Mouse (Mus musculus): Measurements from ENCODE around the gene Entpd2.
"Not testable (repeated sequence)": the region's sequence is repeated elsewhere in the genome, so short reads cannot be mapped to it uniquely, and the experiment has no call there.

Entpd2 gene

DNA sequence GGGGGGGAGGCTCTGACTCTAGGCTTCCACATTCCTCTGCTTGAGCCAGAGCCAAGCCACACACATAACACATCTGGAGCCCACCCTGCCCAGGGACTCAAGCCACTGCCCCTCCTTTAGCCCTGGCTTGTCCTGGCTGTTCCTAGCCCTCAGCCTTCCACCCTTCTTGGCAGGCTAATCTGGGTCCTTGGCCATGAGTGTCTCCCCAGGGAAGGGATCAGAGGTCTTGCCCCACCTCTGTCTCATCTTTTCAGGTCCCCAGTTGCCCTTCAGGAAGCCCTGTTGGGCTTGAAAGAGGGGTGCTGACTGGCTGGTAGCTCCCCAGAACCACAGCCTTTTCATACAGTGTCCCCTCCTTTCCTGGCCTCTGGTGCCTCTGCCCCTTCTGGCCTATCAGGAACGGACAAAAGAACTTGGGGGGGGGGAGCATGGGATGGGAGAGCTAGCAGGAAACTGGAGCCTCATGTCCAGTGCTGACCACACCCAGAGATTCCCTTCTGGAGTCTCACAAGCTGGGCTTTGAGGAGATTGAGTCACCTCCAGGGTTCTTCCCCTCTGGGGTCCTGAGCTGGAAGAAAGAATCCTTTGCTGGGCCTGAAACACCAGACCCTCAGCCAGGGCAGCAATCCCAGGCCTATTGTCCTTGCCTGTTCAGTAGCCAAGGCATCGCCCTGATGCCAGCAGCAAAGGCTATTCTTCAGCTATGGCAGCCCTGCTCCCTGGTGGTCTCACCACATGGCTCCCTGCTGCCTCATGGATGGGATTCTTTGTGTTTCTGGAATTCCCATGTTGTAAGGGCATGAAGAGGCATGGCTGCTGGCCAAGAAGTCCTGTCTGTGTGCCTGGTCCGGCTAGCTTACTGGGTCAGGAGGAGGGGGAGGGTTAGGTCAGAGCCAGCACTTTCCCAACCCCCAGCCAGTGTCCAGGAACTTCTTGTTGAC, 1.1 kb upstream of the Entpd2 start:
- DNase-seq: peak; percentile 41

DNA sequence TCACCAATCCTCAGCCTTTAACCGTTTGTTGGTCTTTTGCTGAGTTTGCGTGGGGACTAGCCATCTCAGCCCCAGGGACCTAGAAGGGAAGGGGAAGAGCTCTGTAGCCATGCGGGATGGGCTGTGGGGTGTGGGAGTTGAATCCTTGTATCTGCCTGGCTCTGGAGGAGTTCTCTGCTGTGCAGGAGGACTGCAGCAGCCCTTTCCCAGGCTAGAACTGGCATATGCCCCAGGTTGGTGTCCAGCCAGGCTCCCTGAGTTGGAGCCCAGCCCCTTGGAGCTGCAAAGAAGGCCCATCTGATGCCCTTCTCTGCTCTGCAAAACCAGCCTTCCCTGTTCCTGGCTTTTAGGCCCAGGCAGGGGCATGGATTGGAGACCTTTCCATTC, 916 bp downstream of the Entpd2 start:
- no peak for DNase-seq

DNA sequence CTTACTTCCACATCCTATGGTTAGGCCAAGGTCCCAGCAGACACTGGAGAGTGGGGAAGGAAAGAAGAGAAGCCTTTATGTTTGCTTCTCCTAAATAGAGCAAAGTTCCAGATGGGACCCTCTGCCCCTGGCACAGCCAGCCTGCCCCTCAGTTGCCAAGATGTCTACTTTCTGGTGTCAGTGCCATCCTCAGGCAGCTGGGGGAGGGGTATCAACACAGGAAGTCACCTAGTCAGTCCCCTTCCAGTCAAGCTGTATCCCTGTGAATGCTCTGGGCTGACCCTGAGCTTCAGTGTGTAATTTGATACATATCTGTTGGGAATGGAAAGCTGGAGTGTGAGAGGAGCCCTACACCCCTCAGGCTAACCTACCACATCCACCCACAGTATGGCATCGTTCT, 1.3 kb downstream of the Entpd2 start:
- no peak for DNase-seq

DNA sequence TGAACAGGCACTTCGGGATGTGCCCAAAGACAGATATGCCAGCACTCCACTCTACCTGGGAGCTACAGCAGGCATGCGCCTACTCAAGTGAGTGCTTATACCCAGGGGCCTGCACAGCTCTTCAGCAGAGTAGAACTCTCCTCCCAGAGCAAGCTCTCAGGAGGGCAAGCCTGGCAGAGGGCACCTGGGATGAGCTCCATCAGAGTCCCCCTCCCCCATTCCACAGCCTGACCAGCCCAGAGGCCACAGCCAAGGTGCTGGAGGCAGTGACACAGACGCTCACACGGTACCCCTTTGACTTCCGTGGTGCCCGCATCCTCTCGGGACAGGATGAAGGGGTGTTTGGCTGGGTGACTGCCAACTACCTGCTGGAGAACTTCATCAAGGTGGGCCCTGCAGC, 2.4 kb downstream of the Entpd2 start:
- DNase-seq: no peak

DNA sequence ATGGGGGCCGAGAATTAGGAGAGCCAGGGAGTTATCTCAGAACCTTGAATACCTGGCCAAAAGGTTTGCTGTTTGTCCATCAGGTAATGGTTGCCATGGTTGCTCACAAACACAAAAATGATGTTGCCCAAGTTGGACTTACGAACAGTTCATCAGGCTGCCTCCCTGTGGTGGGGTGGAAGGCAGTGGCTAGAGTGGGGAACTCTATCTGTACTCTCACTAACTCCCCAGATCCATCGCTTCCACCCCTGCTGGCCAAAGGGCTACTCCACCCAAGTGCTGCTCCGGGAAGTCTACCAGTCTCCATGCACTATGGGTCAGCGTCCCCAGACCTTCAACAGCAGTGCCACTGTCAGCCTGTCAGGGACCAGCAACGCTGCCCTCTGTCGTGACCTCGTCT, 3.4 kb downstream of the Entpd2 start, which contains the start of gene Npdc1:
Gene Npdc1, plus strand, starts transcription at position 301 of the 400 bp plus-strand sequence.
- no peak for DNase-seq

DNA sequence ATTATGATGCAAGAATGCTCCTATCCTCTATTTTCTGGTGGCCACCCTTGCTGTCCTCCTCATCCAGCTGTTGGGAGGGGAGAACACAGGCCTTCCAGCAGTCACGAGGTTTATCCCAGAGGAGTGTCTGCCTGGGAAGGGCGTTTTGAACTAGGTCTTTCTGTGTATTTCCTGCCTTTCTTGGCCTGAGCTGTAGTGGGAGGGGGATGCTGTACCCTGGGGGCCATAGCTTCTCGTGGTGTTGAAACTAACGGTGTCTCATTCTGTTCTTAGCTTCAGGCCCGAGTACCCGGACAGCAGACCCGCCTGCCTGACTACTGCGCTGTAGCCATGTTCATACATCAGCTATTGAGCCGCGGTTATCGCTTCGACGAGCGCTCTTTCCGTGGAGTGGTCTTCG, 4.6 kb downstream of the Entpd2 start:
- no peak for DNase-seq

DNA sequence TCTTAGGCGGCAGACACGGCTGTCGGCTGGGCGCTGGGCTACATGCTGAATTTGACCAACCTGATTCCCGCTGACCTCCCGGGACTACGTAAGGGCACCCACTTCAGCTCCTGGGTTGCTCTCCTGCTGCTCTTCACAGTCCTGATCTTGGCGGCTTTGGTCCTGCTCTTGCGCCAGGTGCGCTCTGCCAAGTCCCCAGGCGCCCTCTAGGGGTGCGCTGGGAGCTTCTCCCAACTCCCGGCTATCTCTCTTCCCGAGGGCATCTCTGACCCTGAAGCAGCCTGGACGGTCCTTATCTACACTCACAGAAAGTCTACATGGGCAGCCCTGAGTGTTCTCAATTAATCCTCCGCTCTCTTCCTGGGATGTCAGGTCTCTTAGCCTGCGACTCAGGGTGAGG, 5.1 kb downstream of the Entpd2 start:
- peak; percentile 47 for DNase-seq

DNA sequence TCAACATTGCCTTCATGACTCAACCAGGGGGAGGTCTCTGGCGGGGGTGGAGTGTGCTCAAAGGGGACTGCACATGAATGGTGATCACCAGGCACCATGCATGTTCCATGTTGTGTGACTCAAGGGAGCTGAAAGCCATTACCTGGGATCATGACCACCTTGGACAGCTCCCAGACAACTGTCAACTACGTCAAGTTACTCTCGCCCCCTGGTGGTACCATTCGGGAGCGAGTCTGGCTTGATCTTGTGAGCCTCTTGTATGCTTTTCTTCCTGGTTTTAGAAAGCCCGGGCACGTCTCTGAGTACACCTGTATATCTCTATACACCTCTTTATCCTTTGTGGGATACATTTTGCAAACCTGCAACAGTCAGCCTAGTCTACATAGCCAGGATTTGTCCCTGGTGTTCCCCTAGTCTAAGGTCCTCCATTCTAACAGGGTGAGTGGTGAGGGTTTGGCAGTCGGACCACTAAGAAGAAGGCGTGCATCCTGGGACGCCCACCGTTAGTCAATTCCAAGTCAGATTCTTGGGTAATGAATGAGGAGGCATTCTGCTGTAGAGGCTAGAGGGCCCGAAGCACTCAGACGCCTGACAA, 6.8 kb downstream of the Entpd2 start:
- DNase-seq: peak; percentile 83

DNA sequence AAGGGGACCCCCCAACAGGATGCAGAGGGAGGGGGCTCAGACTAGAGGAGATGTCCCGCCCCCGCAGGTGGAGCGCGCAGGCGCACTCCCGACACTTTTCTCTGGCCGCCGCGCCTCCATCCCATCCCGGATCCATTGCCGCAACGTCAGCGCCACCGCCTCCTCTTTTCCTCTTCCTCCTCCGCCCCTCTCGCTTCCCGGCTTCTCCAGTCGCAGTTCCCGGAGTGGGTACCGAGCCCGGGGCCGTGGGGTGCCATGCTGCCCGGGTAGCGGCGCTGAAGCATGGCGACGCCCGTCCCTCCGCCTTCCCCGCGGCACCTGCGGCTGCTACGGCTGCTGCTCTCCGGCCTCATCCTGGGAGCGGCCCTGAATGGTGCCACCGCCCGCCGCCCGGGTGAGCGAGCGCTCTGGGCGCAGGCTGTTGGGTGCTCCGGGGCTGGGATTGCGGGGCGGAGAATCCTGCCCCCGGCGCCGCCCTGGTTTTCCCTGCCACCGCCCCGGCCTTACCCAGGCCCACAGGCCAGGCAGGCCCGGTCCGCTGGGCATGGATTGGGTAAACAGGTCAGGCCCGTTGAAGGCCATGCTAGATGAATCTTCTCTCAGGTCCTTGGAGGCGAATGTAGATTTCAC, 7.4 kb downstream of the Entpd2 start:
- DNase-seq: peak; percentile 92

DNA sequence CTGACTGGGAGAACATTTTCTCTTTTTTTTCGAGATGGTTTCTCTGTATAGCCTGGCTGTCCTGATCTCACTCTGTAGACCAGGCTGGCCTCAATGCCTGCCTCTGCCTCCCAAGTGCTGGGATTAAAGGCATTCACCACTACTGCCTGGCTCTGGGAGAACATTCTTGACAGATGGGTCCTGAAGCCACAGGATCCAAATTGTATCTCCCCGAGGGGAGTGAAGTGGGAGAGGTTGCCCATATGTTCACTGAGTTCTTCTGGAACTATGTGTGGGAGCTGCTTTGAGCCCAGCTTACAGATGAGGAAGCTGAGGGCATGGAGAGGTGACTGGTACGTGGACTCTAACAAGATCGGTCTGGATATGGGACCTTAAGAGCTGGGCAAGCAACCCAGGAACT, 8.3 kb downstream of the Entpd2 start:
- DNase-seq: no peak

DNA sequence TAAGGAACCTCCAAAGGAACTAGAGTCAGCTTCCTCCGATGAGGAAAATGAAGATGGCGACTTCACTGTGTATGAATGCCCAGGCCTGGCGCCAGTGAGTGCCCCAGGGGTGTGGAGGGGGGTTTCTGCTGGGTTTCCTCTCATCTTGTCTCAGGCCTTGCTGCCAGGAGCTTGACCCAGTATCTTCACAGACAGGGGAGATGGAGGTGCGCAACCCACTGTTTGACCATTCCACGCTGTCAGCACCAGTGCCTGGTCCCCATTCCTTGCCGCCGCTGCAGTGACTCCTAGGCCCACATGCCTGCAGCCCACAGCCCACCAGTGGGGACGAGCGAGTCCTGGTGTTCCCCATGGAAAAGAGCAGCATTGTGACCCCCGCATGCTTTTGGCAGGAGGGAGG, 13.2 kb downstream of the Entpd2 start:
- DNase-seq: no peak

DNA sequence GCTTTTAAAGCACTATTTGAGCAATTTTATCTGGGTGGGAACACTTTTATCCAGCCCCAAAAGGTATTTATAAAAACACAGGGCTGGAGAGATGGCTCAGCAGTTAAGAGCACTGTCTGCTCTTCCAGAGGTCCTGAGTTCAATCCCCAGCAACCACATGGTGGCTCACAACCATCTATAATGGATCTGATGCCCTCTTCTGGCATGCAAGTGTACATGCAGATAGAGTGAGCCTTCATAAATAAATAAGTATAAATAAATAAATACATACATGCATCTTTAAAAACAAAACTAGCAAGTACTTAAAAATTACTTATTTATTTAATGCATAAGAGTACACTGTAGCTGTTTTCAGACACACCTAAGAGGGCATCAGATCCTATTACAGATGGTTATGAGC, 17.8 kb downstream of the Entpd2 start:
- DNase-seq: not testable (repeated sequence)

DNA sequence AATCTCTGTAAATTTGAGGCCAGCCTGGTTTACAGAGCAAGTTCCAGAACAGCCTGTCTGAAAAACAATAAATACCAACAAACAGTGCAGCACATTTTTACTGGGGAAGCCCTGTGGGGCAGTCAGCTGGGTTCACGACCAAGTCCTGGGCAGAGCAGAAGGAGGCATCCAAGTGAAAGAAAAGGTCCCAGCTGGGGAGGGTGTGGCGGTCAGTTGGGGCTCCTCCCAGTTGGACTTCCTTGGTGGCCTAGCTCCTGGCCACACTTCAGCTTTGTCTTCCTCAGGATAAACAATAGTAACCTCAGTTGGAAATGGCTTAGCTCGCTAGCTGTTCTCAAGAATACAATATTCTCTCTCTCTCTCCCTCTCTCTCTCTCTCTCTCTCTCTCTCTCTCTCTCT, 21.8 kb downstream of the Entpd2 start:
- DNase-seq: no peak

DNA sequence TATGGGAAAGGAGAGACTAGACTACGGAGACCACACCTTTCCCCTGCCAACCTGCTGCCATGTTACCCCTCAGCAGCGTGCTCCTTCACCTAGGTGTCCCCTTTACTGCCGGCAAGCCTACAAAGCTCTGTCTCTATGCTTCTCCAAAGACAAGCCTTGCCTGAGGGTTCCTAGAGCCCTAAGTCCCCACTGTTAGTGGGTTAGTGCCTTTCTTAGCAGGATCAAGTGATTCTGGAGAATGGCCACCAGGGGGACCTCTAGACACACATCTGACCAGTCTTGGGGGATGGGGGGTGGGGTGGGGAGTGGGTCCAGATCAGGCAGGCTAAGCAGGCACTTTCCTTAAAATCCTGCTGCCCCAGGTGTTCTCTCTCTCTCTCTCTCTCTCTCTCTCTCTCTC, 26.2 kb downstream of the Entpd2 start:
- DNase-seq: no peak

DNA sequence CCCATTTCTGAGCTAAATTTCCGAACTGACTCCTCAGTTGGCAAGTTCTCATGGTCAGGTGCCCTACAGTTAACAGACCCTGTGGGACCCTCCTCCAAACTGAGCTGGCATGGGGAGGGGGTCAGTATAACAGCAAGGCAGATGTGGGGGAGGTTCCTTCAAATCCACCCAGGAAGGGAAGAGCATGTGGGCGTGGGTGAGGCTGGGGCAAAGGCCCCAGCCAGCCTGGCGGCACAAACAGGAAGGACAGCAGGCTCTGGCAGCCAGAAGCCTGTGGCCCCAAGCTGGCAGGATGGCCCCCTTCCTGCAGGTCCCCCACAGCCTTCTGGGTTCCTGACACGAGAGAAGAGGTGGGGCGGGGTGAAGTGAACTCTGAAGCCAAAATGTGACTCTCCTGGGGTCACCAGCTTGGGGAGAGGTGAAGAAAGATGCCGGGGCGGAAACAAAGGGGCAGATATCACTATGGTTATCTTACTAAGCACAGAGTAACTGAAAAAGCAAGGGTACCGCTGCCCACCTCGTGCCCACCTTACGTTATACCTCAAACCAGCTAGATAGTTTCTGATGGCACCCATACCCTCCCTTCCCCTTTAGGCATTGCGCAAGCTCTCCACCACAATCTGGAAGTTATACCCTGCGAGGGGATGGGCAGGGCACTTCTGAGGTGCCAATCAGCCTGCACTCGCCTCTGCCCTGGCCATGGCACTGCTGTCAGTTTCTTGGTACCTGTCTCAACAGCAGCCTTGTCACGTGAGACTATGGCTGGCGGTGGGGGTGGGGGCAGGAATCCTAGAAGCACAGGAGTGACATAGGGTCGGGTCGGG, 27.1 kb downstream of the Entpd2 start, which contains the start of gene Fut7:
Gene Fut7, plus strand, starts transcription at position 681 of the 824 bp plus-strand sequence.
- no peak for DNase-seq

DNA sequence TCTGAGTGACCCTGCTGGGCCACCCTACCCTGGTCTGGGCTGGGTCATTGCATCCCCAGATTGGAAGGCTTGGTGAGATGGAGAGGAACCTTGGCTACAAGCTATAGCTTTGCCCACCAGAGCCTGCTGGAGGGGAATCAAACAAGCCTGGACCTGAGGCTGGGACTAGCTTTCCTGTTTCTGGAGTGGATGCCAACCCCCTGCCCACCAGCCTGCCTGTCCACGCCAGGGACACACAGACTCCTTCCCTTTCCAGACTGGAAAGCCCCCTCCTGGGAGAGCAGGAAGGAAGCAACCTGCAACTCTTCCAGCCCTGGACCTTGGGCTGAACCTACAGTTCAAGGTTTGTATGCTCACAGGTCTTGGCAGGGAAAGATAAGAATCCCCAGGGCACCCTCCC, 28.0 kb downstream of the Entpd2 start:
- DNase-seq: no peak

DNA sequence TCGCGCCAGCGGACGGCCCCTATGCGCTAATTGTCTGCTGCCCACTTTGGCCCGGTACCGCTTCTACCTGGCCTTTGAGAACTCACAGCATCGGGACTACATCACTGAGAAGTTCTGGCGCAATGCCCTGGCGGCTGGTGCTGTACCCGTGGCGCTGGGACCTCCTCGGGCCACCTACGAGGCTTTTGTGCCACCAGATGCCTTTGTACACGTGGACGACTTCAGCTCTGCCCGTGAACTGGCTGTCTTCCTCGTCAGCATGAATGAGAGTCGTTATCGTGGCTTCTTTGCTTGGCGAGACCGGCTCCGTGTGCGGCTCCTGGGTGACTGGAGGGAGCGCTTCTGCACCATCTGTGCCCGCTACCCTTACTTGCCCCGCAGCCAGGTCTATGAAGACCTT, 29.8 kb downstream of the Entpd2 start:
- no peak for DNase-seq

DNA sequence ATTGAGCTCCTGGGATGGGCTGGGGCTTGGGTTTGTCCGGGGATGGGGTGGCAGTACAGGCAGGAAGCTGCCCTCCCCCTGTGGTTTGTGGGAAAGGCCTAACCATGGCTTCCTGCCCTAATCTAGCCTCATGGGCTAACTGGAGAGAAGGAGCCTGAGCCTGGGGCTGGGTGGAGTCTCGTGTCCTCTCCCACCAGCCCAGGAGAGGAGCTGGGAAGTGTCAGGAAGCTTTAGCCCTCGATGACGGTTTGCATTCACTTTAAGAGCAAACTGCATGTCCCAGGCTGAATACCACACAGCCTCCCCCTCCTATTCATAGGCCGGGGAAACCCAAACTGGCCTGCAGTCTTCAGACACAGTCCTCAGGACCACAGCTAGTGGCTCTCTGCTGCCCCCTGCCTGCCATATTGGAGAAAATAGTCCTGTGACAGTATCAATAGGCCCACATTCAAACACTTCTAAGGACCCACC, 31.1 kb downstream of the Entpd2 start:
- peak; percentile 79 for DNase-seq

DNA sequence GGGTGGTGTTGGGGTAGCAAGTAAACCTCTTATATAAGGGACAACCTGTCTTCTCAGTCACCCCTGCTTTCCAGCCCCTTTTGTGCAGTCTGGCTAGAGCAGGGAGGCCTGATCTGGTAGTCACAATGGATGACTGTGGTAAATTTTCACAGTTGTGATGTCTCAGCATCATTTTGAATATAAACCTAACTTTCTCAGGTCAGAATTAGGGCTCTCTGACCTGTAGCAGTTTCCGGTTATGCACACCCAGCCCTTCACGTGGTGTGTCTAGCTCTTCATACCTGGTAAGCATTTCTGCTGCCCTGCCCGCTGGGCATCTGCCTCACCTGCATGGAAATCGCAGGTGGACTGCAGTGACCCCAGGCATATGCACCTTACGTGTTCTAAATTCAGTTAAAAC, 31.6 kb downstream of the Entpd2 start:
- DNase-seq: no peak

DNA sequence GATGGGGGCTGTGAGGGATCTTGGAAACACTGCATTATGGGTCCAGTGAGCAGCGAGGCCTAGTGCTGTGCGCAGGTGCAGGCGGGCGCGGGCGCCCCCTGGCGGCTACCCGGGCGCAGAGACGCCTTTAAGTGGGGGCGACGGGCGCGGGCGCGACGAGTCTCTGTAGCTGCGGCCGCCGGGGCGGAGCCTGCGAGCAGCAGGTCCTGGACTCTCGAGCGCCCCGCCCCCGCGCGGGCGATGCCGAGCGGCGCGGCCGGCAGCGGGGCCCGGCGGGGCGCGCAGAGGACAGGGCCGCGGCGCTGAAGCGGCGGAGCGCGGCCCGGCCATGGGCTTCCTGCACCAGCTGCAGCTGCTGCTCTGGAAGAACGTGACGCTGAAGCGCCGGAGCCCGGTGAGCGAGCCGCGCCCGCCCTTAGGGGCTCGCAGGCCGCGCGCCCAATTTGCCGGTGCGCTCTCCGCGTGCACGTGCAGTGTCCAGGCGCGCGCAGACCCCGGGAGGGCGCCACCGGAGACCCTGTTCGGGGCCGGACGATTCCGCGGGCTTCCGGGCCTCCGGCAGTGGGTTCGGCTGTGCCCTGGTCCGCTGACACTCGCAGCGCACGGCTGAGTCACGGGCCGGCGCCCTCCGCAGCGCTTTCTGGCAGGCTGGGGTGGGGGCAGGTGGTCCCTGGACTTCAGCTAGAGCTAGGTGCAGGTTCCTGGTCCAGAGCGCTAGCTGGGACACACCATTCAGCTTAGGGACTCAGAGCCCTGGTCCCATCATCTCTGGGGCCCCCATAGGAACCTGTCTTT, 33.0 kb downstream of the Entpd2 start, which contains the start of gene Abca2:
Gene Abca2, plus strand, starts transcription at position 262 of the 795 bp plus-strand sequence.
- peak; percentile 96 for DNase-seq

DNA sequence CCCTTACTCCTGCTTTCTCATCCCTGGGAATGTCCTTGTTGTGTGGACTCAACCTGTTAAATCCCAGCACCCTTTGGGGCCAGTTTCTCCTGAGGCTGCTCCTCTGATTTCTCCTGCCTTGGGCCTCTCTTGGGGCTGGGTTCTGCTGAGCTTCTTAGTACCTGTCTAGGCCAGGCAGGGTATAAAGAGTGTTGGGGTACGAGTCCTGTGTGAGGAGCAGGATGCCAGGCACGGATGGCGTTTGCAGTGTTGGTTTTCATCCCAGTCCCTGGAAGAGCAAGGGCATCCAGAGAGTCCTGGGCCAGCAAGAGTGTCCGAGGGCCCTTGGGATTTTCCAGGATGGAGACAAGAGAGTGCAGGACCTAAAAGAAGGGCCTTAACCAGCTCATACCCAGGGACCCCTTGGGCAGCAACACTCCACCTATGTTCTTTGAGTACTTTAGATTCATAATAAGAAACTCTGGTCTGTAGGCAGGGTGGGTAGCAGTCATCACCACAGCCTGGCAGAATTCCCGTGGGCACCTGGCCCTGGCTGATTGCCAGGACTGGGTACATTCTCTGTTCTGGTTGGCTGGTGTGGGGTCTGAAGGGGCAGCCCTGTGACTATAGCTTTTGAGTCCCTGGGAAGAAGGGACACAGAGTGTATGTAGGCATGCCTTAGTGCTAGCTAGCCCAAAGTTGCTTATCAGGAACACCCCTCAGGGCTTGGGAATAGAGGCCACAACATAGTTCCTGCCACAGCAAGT, 33.9 kb downstream of the Entpd2 start:
- DNase-seq: no peak
